Mouse (Mus musculus): ENCODE measurements around the gene Dop1a. TPM values are rescaled to one million over a fixed set of nuclear protein-coding genes. Genes with fewer than 3 reads are reported as not detected.
"Not testable (repeated sequence)": the region's sequence is repeated elsewhere in the genome, so short reads cannot be mapped to it uniquely, and the experiment has no call there.

Dop1a gene
- polyA plus RNA-seq, 1 experiment from 2014 or later, result 11.8 TPM

DNA sequence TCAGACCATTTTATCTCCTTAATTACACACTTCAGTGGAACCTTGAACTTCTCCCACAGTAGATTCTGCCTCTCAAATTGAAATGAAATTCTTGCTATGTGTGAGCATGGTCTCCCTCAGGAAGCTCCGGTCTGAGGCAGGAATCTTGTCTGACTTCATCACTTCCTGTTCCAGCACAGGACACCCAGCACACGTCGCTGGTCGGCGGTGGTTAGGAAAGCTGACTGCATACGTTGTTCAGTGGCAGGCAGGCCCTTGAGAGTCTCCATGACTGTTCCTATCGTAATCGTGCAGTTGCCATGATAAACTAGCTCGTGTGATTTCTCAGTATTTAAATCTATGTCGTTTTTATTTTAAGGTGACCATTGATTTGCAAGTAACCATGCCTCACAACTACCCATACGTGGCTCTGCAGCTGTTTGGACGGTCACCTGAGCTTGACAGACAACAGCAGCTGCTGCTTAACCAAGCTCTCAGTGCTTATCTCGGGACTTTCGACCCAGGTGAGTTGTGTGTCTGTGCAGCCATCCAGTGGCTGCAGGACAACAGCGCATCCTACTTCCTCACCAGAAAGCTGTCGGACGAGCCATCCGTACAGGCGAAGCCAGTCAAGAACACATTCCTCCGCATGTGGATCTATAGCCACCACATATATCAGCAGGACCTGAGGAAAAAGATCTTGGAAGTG lies 106.8 kb downstream of the Dop1a start:
- no peak for DNase-seq (ENCODE audit: low spot score)
- no peak overlapping the region for H3K4me3 ChIP-seq (ENCODE audit: low read depth, low read length)

DNA sequence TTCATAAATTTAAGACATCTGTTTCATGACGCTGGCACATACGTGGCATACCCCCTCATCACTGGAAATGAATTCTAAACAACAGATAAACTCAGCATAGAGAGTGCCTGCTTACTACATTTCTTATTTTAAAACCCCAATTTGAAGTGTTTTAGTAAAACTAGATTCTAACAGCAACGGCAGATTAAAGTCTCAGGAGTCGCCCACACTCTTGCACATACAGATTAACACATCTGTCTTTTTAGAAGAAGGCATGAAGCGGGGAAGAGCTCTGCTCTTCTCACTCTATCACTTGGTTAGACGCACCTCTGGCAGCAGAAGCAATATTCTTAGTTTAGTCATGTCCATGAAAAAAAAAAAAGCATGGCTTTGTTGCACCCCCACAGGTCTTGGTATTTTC lies 108.2 kb downstream of the Dop1a start:
- Histone ChIP-seq H3K9ac (ENCODE audit: low read length) (no peak overlapping the region), H3K36me3 (ENCODE audit: control insufficient read depth, insufficient read depth, low read length) (no peaks in the 10 kb centered on the region), H3K4me3 (ENCODE audit: low read depth, low read length) (no peak overlapping the region), H3K9me3 (ENCODE audit: control insufficient read depth, low read length) (no peaks in the 10 kb centered on the region), H3K27me3 (ENCODE audit: control insufficient read depth, insufficient read depth, low read length) (no peaks in the 10 kb centered on the region), H3K4me1 (ENCODE audit: control insufficient read depth, insufficient read depth, low read length) (peaks cover 3% of the 10 kb centered on the region; the same call in 1 of the 2 replicates), H3K27ac (replicated peaks; ENCODE audit: low read depth, low read length) (no peak overlapping the region), H3K4me2 (ENCODE audit: low read depth, severe bottlenecking) (no peak overlapping the region)
- 91% methylated on average over 6 of the region's 6 CpGs for WGBS
- ATAC-seq (ENCODE audit: insufficient number of reproducible peaks, low FRiP score, low TSS enrichment, low read depth) (no peak), DNase-seq (ENCODE audit: low spot score) (no peak)

More for the DNA sequence above, 106.8 kb downstream of the Dop1a start:
- no peak overlapping the region for H3K4me2 ChIP-seq (ENCODE audit: low read depth, severe bottlenecking)
- H3K9me3 ChIP-seq (ENCODE audit: control insufficient read depth, low read length), result no peaks in the 10 kb centered on the region
- H3K4me1 ChIP-seq (ENCODE audit: control insufficient read depth, insufficient read depth, low read length), result peaks cover 3% of the 10 kb centered on the region; the same call in 1 of the 2 replicates
- 81% methylated on average over 20 of the region's 20 CpGs for WGBS
- H3K9ac ChIP-seq (ENCODE audit: low read length), result no peak overlapping the region
- no peak for ATAC-seq (ENCODE audit: insufficient number of reproducible peaks, low FRiP score, low TSS enrichment, low read depth)
- no peaks in the 10 kb centered on the region for H3K27me3 ChIP-seq (ENCODE audit: control insufficient read depth, insufficient read depth, low read length)
- no peak overlapping the region for H3K27ac ChIP-seq (replicated peaks; ENCODE audit: low read depth, low read length)
- H3K36me3 ChIP-seq (ENCODE audit: control insufficient read depth, insufficient read depth, low read length), result no peaks in the 10 kb centered on the region

DNA sequence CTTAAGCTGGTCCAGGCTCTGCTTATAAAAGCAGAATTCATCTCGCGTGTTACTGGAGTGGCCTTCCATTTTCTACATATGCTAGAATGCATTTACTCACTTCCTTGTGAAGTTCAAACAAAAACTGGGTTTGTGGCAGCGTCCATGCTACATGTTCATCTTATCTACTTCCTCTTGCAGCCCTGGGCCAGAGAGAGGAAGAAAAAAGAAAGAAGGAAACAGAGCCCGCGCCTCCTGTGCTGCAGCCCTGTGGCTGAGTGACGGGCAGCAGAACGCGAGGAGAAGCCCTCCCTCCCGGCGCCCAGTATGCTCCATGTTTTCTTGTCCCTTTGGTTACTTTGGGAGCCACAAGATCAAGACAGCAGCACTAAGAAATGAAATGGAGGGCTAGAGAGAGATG lies 112.7 kb downstream of the Dop1a start:
- H3K4me3 ChIP-seq (ENCODE audit: low read depth, low read length), result no peak overlapping the region
- WGBS, result 87% methylated on average over 10 of the region's 10 CpGs
- H3K27me3 ChIP-seq (ENCODE audit: control insufficient read depth, insufficient read depth, low read length), result no peaks in the 10 kb centered on the region
- H3K4me2 ChIP-seq (ENCODE audit: low read depth, severe bottlenecking), result no peak overlapping the region
- H3K4me1 ChIP-seq (ENCODE audit: control insufficient read depth, insufficient read depth, low read length), result no peaks in the 10 kb centered on the region
- no peaks in the 10 kb centered on the region for H3K36me3 ChIP-seq (ENCODE audit: control insufficient read depth, insufficient read depth, low read length)
- ATAC-seq (ENCODE audit: insufficient number of reproducible peaks, low FRiP score, low TSS enrichment, low read depth) (no peak), DNase-seq (ENCODE audit: low spot score) (no peak)
- no peak overlapping the region for H3K9ac ChIP-seq (ENCODE audit: low read length)
- H3K9me3 ChIP-seq (ENCODE audit: control insufficient read depth, low read length), result no peaks in the 10 kb centered on the region
- no peak overlapping the region for H3K27ac ChIP-seq (replicated peaks; ENCODE audit: low read depth, low read length)

DNA sequence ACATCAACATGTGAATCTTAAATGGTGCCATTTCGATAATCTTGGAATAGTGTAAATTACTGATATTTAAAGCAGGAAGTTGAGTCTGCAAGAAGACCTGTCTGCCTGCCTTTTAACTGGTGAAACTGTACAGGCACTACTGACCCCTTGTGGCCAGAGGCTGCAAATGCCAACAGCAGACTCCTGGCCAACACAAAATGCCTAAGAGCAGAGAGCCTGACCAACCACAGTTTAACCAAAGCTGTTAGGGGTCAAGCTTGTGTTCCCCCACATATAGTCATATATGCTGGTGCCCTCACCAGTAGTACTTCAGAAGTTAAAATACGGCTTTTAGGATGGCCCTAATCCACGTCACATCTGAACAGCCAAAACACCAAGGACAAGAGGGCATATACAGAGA lies 116.8 kb downstream of the Dop1a start:
- Histone ChIP-seq H3K27ac (replicated peaks; ENCODE audit: low read depth, low read length) (no peak overlapping the region), H3K4me3 (ENCODE audit: low read depth, low read length) (no peak overlapping the region), H3K36me3 (ENCODE audit: control insufficient read depth, insufficient read depth, low read length) (no peaks in the 10 kb centered on the region), H3K9ac (ENCODE audit: low read length) (no peak overlapping the region), H3K4me2 (ENCODE audit: low read depth, severe bottlenecking) (no peak overlapping the region), H3K4me1 (ENCODE audit: control insufficient read depth, insufficient read depth, low read length) (no peaks in the 10 kb centered on the region), H3K27me3 (ENCODE audit: control insufficient read depth, insufficient read depth, low read length) (no peaks in the 10 kb centered on the region), H3K9me3 (ENCODE audit: control insufficient read depth, low read length) (no peaks in the 10 kb centered on the region)
- peak; percentile 81 for DNase-seq (ENCODE audit: low spot score)
- ATAC-seq (ENCODE audit: insufficient number of reproducible peaks, low FRiP score, low TSS enrichment, low read depth), result no peak
- WGBS, result 57% methylated on average over 3 of the region's 3 CpGs

DNA sequence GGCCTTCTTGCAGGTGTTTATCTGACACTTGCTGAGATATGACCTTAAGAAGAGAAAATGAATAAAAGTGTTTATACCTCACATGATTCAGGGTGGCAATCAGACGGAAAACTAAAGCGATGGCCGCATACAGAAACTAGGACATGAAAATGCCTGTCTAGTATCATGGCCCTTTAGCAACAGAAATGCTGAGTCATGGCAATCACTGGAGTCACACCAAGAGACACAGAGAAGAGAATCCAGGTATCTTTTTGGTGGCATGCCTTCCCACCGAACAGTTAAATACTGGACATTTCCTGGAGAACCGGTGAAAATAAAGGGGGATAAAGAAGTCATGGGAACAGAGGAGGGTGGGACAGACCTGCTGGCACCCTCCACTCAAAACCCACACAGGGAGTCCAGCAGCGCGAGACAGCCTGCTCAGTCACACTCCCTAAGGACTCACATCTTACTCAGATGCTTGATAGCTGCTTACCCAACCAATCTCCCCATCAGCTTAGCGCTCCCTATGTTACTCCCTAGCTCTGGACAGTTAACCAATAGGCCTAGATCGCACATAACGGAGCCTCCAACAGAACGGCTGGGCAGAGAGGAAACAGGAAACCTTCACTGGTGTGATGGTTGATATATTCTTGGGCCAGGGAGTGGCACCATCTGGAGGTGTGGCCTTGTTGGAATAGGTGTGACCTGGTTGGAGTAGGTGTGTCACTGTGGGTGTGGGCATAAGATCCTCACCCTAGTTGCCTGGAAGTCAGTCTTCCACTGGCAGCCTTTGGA lies 120.3 kb downstream of the Dop1a start:
- no peak for DNase-seq (ENCODE audit: low spot score)
- Histone ChIP-seq H3K27ac (replicated peaks; ENCODE audit: low read depth, low read length) (no peak overlapping the region), H3K9me3 (ENCODE audit: control insufficient read depth, low read length) (no peaks in the 10 kb centered on the region), H3K27me3 (ENCODE audit: control insufficient read depth, insufficient read depth, low read length) (no peaks in the 10 kb centered on the region), H3K36me3 (ENCODE audit: control insufficient read depth, insufficient read depth, low read length) (no peaks in the 10 kb centered on the region), H3K9ac (ENCODE audit: low read length) (no peak overlapping the region), H3K4me2 (ENCODE audit: low read depth, severe bottlenecking) (no peak overlapping the region), H3K4me3 (ENCODE audit: low read depth, low read length) (no peak overlapping the region), H3K4me1 (ENCODE audit: control insufficient read depth, insufficient read depth, low read length) (no peaks in the 10 kb centered on the region)
- no peak for ATAC-seq (ENCODE audit: insufficient number of reproducible peaks, low FRiP score, low TSS enrichment, low read depth)
- 89% methylated on average over 11 of the region's 11 CpGs for WGBS

DNA sequence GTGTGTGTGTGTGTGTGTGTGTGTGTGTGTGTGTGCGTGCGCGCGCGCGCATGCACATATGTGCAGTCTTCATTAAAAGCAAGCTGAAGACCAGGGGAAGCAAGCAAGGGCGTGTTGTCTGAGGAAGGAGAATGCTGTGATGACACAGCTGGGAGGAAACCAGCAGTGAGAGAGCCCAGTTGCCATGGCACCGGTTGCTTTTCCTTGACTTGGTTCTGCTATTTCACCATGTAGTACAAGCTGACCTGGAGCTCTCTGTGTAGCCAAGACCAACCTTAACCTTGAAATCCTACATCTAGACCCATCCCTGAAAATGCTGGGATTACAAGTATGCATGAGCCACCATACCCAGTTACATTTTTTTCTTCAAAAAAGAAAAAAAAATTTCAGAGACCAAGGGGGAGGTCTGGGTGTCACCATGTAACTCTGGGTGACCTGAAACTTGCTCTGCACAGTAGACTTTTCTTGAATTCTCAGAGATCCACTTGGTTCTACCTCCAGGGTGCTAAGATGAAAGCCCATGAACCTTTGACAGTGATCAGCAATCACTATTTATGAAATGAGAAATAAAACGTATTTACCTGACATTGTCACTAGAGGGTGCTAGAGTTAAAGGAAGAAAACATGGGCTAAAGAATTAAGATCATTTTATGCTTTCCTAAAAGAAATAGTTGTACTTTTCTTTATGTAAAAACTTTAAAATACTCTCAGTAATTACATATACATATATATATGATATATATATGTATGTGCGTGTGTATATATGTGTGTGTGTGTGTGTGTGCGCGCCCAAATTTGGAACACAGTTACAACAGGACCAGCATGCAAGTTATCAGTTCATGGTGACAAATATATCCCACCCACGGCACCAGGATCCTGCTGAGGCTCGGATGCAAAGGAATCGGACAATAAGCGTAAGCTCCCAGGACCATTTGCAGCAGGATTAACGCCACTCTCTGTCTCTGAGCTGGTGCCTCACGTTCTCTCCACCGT lies 126.0 kb downstream of the Dop1a start:
- Histone ChIP-seq H3K4me2 (ENCODE audit: low read depth, severe bottlenecking) (no peak overlapping the region), H3K27ac (replicated peaks; ENCODE audit: low read depth, low read length) (no peak overlapping the region), H3K27me3 (ENCODE audit: control insufficient read depth, insufficient read depth, low read length) (no peaks in the 10 kb centered on the region), H3K4me1 (ENCODE audit: control insufficient read depth, insufficient read depth, low read length) (no peaks in the 10 kb centered on the region), H3K36me3 (ENCODE audit: control insufficient read depth, insufficient read depth, low read length) (no peaks in the 10 kb centered on the region), H3K4me3 (ENCODE audit: low read depth, low read length) (no peak overlapping the region), H3K9ac (ENCODE audit: low read length) (no peak overlapping the region), H3K9me3 (ENCODE audit: control insufficient read depth, low read length) (no peaks in the 10 kb centered on the region)
- DNase-seq (ENCODE audit: low spot score) (no peak), ATAC-seq (ENCODE audit: insufficient number of reproducible peaks, low FRiP score, low TSS enrichment, low read depth) (no peak)
- 80% methylated on average over 19 of the region's 19 CpGs for WGBS

DNA sequence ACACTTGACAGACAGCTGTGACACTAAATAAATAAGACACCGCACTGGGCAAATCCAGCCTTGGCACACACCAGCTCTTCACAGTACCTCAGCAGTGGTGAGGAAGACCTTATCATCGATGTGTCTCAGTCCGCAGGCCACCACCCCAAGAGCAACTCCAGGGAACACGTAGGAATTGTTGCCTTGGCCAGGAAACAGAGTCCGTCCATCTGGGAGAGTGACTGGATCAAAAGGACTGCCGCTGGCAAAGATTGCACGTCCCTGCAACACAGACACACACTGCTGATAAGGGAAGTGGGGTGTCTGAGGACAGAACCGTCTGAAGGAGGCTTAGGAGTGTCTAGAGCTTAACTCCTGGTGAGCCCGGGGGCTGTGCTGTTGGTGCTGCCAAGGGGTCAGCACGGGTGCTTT lies 127.4 kb downstream of the Dop1a start:
- H3K4me3 ChIP-seq (ENCODE audit: low read depth, low read length); H3K4me1 ChIP-seq (ENCODE audit: control insufficient read depth, insufficient read depth, low read length); H3K4me2 ChIP-seq (ENCODE audit: low read depth, severe bottlenecking); DNase-seq (ENCODE audit: low spot score); H3K9ac ChIP-seq (ENCODE audit: low read length); H3K27ac ChIP-seq (replicated peaks; ENCODE audit: low read depth, low read length); H3K9me3 ChIP-seq (ENCODE audit: control insufficient read depth, low read length); ATAC-seq (ENCODE audit: insufficient number of reproducible peaks, low FRiP score, low TSS enrichment, low read depth); H3K36me3 ChIP-seq (ENCODE audit: control insufficient read depth, insufficient read depth, low read length); H3K27me3 ChIP-seq (ENCODE audit: control insufficient read depth, insufficient read depth, low read length): not testable (repeated sequence)
- WGBS, result 55% methylated on average over 10 of the region's 10 CpGs

DNA sequence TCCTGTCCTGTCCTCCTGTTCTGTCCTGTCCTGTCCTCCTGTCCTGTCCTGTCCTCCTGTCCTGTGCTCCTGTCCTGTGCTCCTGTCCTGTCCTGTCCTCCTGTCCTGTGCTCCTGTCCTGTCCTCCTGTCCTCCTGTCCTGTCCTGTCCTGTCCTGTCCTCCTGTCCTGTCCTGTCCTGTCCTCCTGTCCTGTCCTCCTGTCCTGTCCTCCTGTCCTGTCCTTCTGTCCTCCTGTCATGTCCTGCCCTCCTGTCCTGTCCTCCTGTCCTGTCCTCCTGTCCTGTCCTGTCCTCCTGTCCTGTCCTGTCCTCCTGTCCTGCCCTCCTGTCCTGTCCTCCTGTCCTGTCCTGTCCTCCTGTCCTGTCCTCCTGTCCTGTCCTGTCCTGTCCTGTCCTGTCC lies 130.0 kb downstream of the Dop1a start:
- H3K4me3 ChIP-seq (ENCODE audit: low read depth, low read length); DNase-seq (ENCODE audit: low spot score); H3K4me1 ChIP-seq (ENCODE audit: control insufficient read depth, insufficient read depth, low read length); H3K36me3 ChIP-seq (ENCODE audit: control insufficient read depth, insufficient read depth, low read length); H3K9me3 ChIP-seq (ENCODE audit: control insufficient read depth, low read length); H3K27ac ChIP-seq (replicated peaks; ENCODE audit: low read depth, low read length); H3K27me3 ChIP-seq (ENCODE audit: control insufficient read depth, insufficient read depth, low read length); H3K9ac ChIP-seq (ENCODE audit: low read length); H3K4me2 ChIP-seq (ENCODE audit: low read depth, severe bottlenecking); ATAC-seq (ENCODE audit: insufficient number of reproducible peaks, low FRiP score, low TSS enrichment, low read depth): not testable (repeated sequence)
